Mouse (Mus musculus): ENCODE measurements at regions not wholly inside any gene's neighbourhood (a gene's known extent, or its start where the extent isn't known, plus 50 kb on each side); places are given as distances from the start of the nearest gene placed in this dataset.

- intact Hi-C loops (cut with DNase I) = no loop called here
Observed at GRCm38 (mm10) chr13:44608286-44608675, 121.0 kb upstream of the Jarid2 start.

GRCm38 (mm10) chr13:44608681-44609335 is 120.5 kb upstream of the Jarid2 start:
- H3K27ac ChIP-seq = peak overlapping the region; percentile 75
- no peak for TF ChIP-seq CTCF (IDR thresholded peaks at IDR 0.05)
- peak; percentile 48 for DNase-seq
- no peak overlapping the region for H3K4me3 ChIP-seq
- intact Hi-C loops (cut with DNase I) = no loop called here

More at GRCm38 (mm10) chr13:44608286-44608675, 121.0 kb upstream of the Jarid2 start:
- TF ChIP-seq CTCF (IDR thresholded peaks at IDR 0.05) = no peak
- Histone ChIP-seq H3K4me3 (no peak overlapping the region), H3K27ac (peak overlapping the region; percentile 20)
- DNase-seq = no peak

- no peak for TF ChIP-seq CTCF (IDR thresholded peaks at IDR 0.05)
- DNase-seq = no peak
- intact Hi-C loops (cut with DNase I) = no loop called here
- Histone ChIP-seq H3K27ac (no peak overlapping the region), H3K4me3 (no peak overlapping the region)
Observed at GRCm38 (mm10) chr13:44609606-44610005, 119.7 kb upstream of the Jarid2 start.

GRCm38 (mm10) chr13:44615696-44616095 is 113.6 kb upstream of the Jarid2 start:
- intact Hi-C loops (cut with DNase I) = no loop called here
- no peak for DNase-seq
- TF ChIP-seq CTCF (IDR thresholded peaks at IDR 0.05) = no peak
- Histone ChIP-seq H3K27ac (no peak overlapping the region), H3K4me3 (no peak overlapping the region)

GRCm38 (mm10) chr13:44618368-44618767 is 110.9 kb upstream of the Jarid2 start:
- intact Hi-C loops (cut with DNase I) = no loop called here
- H3K4me3 ChIP-seq = no peak overlapping the region
- no peak for TF ChIP-seq CTCF (IDR thresholded peaks at IDR 0.05)
- DNase-seq = no peak
- H3K27ac ChIP-seq = peak overlapping the region; percentile 12; the same call in 1 of the 2 replicates

GRCm38 (mm10) chr13:44622661-44623355 is 106.5 kb upstream of the Jarid2 start:
- no peak overlapping the region for H3K4me3 ChIP-seq
- intact Hi-C loops (cut with DNase I) = no loop called here
- DNase-seq = peak; percentile 45
- TF ChIP-seq CTCF (IDR thresholded peaks at IDR 0.05) = no peak
- no peak overlapping the region for H3K27ac ChIP-seq

GRCm38 (mm10) chr13:44624716-44625115 is 104.6 kb upstream of the Jarid2 start:
- TF ChIP-seq CTCF (IDR thresholded peaks at IDR 0.05) = no peak
- Histone ChIP-seq H3K27ac (no peak overlapping the region), H3K4me3 (no peak overlapping the region)
- no peak for DNase-seq
- intact Hi-C loops (cut with DNase I) = no loop called here

- H3K4me3 ChIP-seq = no peak overlapping the region
- no peak for TF ChIP-seq CTCF (IDR thresholded peaks at IDR 0.05)
- DNase-seq = no peak
- no peak overlapping the region for H3K27ac ChIP-seq
- intact Hi-C loops (cut with DNase I) = no loop called here
Observed at GRCm38 (mm10) chr13:44625792-44626191, 103.5 kb upstream of the Jarid2 start.

- intact Hi-C loops (cut with DNase I) = no loop called here
- no peak overlapping the region for H3K27ac ChIP-seq
- DNase-seq = no peak
- no peak for TF ChIP-seq CTCF (IDR thresholded peaks at IDR 0.05)
- no peak overlapping the region for H3K4me3 ChIP-seq
Observed at GRCm38 (mm10) chr13:44626806-44627205, 102.5 kb upstream of the Jarid2 start.

- DNase-seq = no peak
- intact Hi-C loops (cut with DNase I) = no loop called here
- no peak for TF ChIP-seq CTCF (IDR thresholded peaks at IDR 0.05)
- H3K4me3 ChIP-seq = no peak overlapping the region
- no peak overlapping the region for H3K27ac ChIP-seq
Observed at GRCm38 (mm10) chr13:44630061-44630460, 99.2 kb upstream of the Jarid2 start.

GRCm38 (mm10) chr13:44634616-44635015 is 94.7 kb upstream of the Jarid2 start:
- no peak overlapping the region for H3K4me3 ChIP-seq
- intact Hi-C loops (cut with DNase I) = no loop called here
- no peak for TF ChIP-seq CTCF (IDR thresholded peaks at IDR 0.05)

GRCm38 (mm10) chr13:44635221-44636007 is 93.9 kb upstream of the Jarid2 start:
- Histone ChIP-seq H3K4me3 (no peak overlapping the region), H3K27ac (no peak overlapping the region)
- DNase-seq = no peak
- intact Hi-C loops (cut with DNase I) = no loop called here
- TF ChIP-seq CTCF (IDR thresholded peaks at IDR 0.05) = no peak

More at GRCm38 (mm10) chr13:44634616-44635015, 94.7 kb upstream of the Jarid2 start:
- no peak for DNase-seq
- no peak overlapping the region for H3K27ac ChIP-seq

GRCm38 (mm10) chr13:44636008-44636335 is 93.3 kb upstream of the Jarid2 start:
- no peak for DNase-seq
- no peak for TF ChIP-seq CTCF (IDR thresholded peaks at IDR 0.05)
- H3K4me3 ChIP-seq = no peak overlapping the region
- intact Hi-C loops (cut with DNase I) = no loop called here
- H3K27ac ChIP-seq = no peak overlapping the region
